Mouse (Mus musculus) stomach, postnatal 0 days (tissue): ENCODE measurements around the gene Stum.

Experiments used
- CTCF ChIP-seq: IDR thresholded peaks from 2 replicates; pipeline ENCODE4 v1.5.1; 2016; ENCODE audit warnings: antibody characterized with exemption, low read depth, mild to moderate bottlenecking, moderate library complexity
- EP300 ChIP-seq: optimal IDR thresholded peaks from 2 replicates; pipeline ENCODE3; 2016; ENCODE audit warnings: antibody characterized with exemption

GRCm38 (mm10) chr1:180480325-180480724 lies 3.0 kb downstream of the Stum start:
- TF ChIP-seq CTCF (no peak), EP300 (no peak)
